Mouse (Mus musculus): ENCODE measurements around the gene Mesd. TPM values are rescaled to one million over a fixed set of nuclear protein-coding genes. Genes with fewer than 3 reads are reported as not detected.

Gene Mesd
- 79.4 and 92.6 TPM in 2 replicates for polyA plus RNA-seq (2015; fragmentation: Nextera tagmentation; extraction: Ambion mirVana)

DNA sequence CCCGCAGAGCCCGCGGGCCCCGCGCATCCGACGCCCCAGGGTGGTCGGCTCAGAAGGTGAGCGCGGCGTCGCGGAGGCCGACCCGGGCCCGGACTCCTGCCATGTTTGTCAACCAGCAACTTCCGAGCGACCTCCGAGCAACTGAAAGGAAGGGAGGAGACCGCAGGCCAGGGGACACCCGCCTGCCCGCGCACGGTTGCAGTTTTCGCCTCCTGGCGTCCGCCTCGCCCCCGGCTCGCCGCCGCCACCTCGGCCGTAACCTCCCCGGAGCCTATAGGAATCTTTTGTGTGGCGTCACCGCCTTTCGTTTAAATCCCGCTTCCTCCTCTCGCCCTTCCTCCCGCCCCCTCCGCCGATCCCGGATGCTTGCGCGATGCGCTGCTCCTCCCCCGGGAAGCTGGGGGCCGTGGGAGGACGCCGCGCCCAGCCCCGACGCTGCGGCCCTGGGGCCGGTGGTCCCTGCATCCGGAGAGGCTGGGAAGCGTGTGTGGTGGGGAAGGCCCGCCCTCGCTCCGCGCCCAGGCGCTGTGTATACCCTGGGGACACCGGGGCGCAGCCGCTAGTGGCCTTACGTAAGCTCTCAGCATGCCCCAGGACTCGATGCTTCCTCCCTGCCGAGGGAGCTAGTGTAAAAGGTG, at the start of gene Mesd, which contains the start of gene Tlnrd1:
Gene Mesd (plus strand): TSS at position 446 of the 638 bp plus-strand sequence.
Gene Tlnrd1 (minus strand): TSS at position 285 of the 638 bp plus-strand sequence.
- Histone ChIP-seq H3K27me3 (no peaks in the 10 kb centered on the region), H3K36me3 (no peaks in the 10 kb centered on the region), H3K9ac (peak within 1 kb of the TSS; percentile 85), H3K4me2 (replicated peaks) (peak within 1 kb of the TSS; percentile 94), H3K4me3 (replicated peaks) (peak within 1 kb of the TSS; percentile 77), H3K9me3 (replicated peaks) (no peaks in the 10 kb centered on the region), H3K27ac (replicated peaks) (peak within 1 kb of the TSS; percentile 92), H3K4me1 (peaks cover 39% of the 10 kb centered on the region)
- under 1% methylated on average over 67 of the region's 69 CpGs for WGBS
- ATAC-seq (ENCODE audit: insufficient number of reproducible peaks, low FRiP score, low TSS enrichment, low read depth), result peak; percentile 86

DNA sequence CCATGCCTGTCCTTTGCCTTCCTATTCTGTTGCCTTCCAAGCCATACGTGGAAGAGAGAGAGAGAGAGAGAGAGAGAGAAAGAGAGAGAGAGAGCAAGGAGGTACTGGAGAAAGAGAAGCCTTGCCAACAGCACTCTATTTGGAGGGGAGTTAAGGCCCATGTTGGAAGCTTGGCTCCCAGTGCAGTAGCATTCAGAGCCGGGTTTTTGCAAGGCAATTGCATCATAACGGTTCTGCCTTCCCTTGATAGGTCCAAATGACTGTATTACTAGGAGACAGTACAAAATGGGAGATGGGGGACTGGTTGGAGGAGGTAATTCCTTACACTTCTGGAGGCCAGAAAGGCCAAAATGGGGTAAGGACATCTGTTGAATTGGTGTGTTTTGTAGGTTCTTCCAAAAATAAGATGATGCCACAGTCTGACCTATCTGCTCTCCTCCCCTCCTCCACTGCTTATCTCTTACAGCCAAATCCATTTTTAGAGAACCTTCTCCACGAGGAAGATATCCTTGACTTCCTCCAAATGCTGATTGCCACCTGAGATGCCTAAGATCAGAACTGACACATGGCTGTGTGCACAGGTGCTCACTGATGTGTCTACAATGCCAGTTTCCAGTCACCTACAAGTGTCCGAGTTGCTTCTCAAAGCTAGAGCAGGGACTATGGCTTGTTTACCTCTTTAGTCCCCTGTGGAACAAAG, 45.6 kb upstream of the Mesd start:
- no peaks in the 10 kb centered on the region for H3K4me1 ChIP-seq
- H3K36me3 ChIP-seq, result no peaks in the 10 kb centered on the region
- ATAC-seq (ENCODE audit: insufficient number of reproducible peaks, low FRiP score, low TSS enrichment, low read depth), result no peak
- no peak overlapping the region for H3K4me2 ChIP-seq (replicated peaks)
- H3K27ac ChIP-seq (replicated peaks), result no peak overlapping the region
- H3K27me3 ChIP-seq, result no peaks in the 10 kb centered on the region
- WGBS, result 71% methylated on average over 5 of the region's 5 CpGs
- H3K9me3 ChIP-seq (replicated peaks), result no peaks in the 10 kb centered on the region
- no peak overlapping the region for H3K9ac ChIP-seq
- H3K4me3 ChIP-seq (replicated peaks), result no peak overlapping the region

DNA sequence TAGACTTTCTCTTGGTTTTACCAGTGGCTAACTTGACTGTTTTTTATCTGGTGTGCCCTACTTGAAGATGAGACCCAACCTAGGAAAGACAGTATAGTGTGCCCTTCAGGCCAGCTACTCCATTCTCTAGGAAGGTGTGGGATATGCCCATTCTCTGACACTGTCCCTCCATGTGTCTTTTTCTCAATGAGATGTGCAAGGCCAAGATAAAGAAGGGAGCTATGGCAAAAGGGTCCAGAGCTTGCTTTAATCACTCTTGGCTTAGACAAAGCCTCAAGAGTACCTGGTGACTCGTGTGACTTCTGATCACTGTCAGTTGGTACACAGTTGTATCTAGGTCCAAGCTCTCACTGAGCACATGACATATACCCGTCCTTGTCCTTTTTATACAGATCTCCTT, 44.2 kb upstream of the Mesd start:
- Histone ChIP-seq H3K36me3 (no peaks in the 10 kb centered on the region), H3K27ac (replicated peaks) (no peak overlapping the region), H3K4me3 (replicated peaks) (no peak overlapping the region), H3K4me1 (0 out of 2 replicates have a peak, but pooled peaks cover 2% of the 10 kb centered on the region), H3K9me3 (replicated peaks) (no peaks in the 10 kb centered on the region), H3K9ac (no peak overlapping the region), H3K27me3 (no peaks in the 10 kb centered on the region), H3K4me2 (replicated peaks) (no peak overlapping the region)
- 79% methylated on average over 2 of the region's 2 CpGs for WGBS
- no peak for ATAC-seq (ENCODE audit: insufficient number of reproducible peaks, low FRiP score, low TSS enrichment, low read depth)

DNA sequence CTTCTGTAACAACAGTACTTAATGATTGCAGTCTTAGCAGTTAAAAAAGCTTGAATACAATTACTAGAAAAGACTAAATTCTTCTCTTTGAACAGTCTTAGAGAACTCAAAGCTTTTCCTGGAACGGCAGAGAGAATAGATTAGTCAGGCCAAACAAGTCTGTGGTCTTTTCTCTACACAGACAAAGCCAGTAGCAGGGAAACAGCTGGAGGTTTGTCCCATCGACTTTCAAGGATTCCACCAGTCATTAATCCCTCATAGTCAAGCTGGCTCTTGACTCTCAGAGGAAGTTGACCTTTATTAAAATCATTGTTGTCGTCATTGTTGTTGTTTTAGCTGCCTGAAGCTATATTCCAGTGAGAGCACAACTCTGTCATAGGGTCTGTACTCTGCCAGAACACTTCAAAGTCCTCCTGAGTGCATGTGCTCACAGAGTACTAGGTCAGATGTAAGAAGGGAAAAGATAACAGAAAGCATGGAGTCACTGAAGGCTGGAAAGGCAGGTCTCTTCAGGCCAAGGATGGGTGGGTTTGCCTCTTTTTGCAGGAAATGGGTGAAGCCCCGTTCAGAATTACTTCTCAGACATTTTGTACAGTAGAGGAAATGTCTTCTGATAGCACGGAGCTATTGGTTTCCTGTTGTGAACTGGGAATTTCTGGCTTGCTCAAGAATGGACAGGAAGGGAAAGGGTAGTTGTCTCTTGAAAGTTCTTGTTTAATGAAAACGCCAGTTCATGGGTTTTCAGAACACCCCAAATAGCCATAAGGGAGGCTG, 41.6 kb upstream of the Mesd start:
- Histone ChIP-seq H3K4me2 (replicated peaks) (no peak overlapping the region), H3K4me1 (0 out of 2 replicates have a peak, but pooled peaks cover 7% of the 10 kb centered on the region), H3K4me3 (replicated peaks) (no peak overlapping the region), H3K9me3 (replicated peaks) (no peaks in the 10 kb centered on the region), H3K36me3 (no peaks in the 10 kb centered on the region), H3K27me3 (no peaks in the 10 kb centered on the region), H3K27ac (replicated peaks) (no peak overlapping the region), H3K9ac (no peak overlapping the region)
- no peak for ATAC-seq (ENCODE audit: insufficient number of reproducible peaks, low FRiP score, low TSS enrichment, low read depth)
- 57% methylated on average over 6 of the region's 6 CpGs for WGBS

DNA sequence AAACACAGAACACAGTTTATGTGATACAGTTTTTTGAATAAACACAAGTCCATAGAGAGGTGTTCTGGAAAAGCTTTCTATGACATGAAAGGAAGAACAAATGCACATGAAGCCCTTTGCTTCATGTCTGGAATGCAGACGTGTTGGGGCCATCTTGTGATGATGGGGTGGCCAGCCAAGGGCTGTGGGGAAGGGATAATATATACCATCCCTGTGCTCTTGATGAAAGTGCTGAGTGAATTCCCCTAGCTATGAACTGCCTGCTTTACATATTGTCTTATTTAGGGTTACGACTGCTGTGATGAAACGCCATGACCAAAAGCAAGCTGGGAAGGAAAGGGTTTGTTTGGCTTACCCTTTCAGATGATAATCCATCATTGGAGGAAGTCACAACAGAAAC, 39.5 kb upstream of the Mesd start:
- no peak for ATAC-seq (ENCODE audit: insufficient number of reproducible peaks, low FRiP score, low TSS enrichment, low read depth)
- Histone ChIP-seq H3K9me3 (replicated peaks) (no peaks in the 10 kb centered on the region), H3K4me2 (replicated peaks) (no peak overlapping the region), H3K4me1 (0 out of 2 replicates have a peak, but pooled peaks cover 7% of the 10 kb centered on the region), H3K4me3 (replicated peaks) (no peak overlapping the region), H3K9ac (no peak overlapping the region), H3K36me3 (no peaks in the 10 kb centered on the region), H3K27ac (replicated peaks) (0 out of 2 replicates have a peak overlapping the region, but pooled peaks have one; percentile 4), H3K27me3 (no peaks in the 10 kb centered on the region)
- WGBS, result 45% methylated on average over 3 of the region's 3 CpGs

DNA sequence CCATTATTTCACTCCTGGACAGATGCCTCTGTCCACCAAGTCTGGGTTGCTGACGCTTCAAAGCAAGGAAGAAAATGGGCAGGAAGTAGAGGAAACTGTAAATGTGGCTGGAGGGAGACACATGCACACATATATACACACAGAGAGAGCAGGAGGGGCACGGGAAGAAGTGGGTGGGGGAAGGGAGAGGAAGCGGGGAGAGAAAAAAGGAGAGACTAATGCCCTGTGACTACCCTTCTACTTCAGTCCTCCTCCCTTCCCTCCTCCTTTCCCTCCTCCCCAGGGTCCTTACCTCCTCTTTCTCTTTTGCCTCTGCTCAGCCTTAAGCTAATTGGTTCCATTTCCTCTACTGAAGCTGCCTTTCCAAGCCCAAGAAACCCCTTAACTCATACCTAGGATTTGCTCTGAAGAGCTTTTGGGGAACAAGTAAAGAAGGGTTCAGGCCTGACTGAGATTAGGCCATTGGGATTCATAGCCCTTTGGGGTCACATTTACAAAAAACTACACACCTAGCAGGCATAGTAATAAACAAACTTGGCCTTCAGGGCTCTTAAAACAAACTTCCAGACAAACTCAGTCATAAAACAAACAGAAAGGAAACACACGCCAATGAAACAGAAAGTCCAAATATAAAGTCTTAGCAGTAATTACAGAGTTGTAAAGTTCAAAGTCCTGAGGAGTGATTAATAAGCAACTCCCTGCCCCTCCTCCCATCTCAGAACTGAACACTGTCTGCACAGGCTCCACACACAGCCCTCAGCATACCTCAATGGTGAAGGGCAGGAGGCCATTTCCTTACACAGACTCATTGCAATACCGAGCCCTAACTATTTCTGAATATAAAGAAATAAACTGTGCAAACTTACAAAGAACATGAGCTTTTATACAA, 36.8 kb upstream of the Mesd start:
- Histone ChIP-seq H3K4me1 (0 out of 2 replicates have a peak, but pooled peaks cover 7% of the 10 kb centered on the region), H3K9ac (no peak overlapping the region), H3K4me2 (replicated peaks) (no peak overlapping the region), H3K36me3 (no peaks in the 10 kb centered on the region), H3K4me3 (replicated peaks) (no peak overlapping the region), H3K27ac (replicated peaks) (0 out of 2 replicates have a peak overlapping the region, but pooled peaks have one; percentile 6), H3K9me3 (replicated peaks) (no peaks in the 10 kb centered on the region), H3K27me3 (no peaks in the 10 kb centered on the region)
- 39% methylated on average over 5 of the region's 5 CpGs for WGBS
- ATAC-seq (ENCODE audit: insufficient number of reproducible peaks, low FRiP score, low TSS enrichment, low read depth), result no peak

DNA sequence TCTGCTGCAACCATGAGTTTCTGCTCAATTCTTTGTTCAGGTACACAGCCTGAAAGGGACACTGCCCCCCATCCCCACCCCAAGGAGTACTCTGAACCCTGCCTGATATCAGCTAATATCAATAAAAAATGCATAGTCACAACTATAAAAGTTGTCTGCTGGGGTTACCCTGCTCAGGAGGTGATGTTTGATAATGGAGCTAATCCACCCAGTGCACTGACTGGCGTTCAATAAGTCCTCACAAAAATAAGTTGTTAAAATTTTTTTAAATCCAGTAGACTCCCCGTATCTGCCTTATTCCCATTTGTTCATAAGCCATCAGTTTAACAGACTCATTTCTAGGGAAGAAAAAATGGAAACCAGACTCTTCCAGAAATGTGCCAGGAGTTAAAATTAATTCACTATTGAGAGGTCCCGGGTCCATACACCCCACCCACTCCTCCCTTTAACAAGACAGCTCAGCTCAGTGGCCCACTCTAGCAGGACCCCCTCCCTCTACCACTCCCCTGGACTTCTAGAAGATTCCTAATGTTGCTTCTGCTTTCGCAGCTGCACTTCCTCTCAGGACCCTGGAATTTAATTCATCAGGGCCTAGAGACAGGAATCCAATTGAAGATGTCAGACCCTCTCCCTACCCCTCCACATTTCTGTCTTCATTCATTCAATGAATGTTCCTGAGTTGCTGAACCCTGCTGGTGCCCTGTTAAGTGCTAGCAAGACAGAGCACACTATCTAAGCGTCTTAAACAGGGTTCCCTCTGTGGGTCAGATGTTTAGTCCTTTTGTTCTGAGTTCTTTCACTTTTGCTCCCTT, 32.5 kb upstream of the Mesd start:
- 0 out of 2 replicates have a peak, but pooled peaks cover 4% of the 10 kb centered on the region for H3K4me1 ChIP-seq
- H3K9me3 ChIP-seq (replicated peaks), result no peaks in the 10 kb centered on the region
- WGBS, result 38% methylated on average over 5 of the region's 5 CpGs
- H3K27ac ChIP-seq (replicated peaks), result no peak overlapping the region
- no peak overlapping the region for H3K9ac ChIP-seq
- no peaks in the 10 kb centered on the region for H3K36me3 ChIP-seq
- no peak overlapping the region for H3K4me3 ChIP-seq (replicated peaks)
- no peaks in the 10 kb centered on the region for H3K27me3 ChIP-seq
- no peak overlapping the region for H3K4me2 ChIP-seq (replicated peaks)
- no peak for ATAC-seq (ENCODE audit: insufficient number of reproducible peaks, low FRiP score, low TSS enrichment, low read depth)

DNA sequence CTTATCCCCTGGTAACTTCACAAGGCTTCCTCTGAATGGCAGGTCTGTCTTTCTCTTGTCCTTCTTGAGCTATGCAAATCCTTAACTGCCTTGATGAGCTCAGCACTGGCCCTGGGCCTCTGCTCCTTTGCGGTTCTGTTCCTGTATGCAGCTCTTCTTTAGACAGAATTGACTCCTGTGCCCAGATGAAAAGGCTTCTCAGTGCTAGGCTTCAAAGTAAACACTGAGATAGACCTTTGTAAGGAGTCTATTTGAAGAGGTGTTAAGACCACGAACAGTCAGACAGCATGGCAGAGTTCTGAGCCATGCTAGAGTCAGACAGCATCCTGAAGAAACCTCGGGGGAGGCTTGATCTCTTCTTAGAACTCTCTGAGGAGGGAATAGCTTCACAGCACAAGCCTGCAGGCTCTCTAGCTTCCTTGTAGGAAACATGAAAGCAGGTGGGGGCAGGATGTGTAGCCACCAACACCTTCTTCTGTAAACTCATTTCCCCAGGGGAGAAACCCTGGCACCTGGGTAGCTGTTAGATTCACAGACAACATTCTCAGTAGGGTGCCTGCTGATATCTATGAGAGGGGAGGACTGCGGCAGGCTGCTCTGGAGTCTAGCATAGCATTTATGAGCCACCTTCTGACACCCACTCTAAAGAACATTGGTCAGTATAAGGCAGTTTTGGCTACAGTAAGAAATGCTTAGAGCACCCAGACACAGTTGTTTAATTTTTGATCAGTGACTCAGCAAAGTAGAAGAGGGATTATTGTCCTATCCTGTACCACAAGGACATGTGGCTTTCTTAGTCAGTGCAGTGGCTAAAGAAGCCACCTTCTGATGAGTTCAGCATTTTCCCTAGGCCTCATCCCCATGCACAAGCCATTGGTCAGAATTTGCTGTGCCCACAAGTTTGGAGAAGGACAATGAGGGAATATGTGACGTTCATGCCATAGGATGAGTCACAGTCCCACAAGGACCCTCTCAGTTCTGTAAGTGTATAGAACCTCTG, 31.6 kb upstream of the Mesd start:
- Histone ChIP-seq H3K4me1 (no peaks in the 10 kb centered on the region), H3K4me2 (replicated peaks) (no peak overlapping the region), H3K36me3 (no peaks in the 10 kb centered on the region), H3K9ac (no peak overlapping the region), H3K27me3 (no peaks in the 10 kb centered on the region), H3K27ac (replicated peaks) (no peak overlapping the region), H3K9me3 (replicated peaks) (no peaks in the 10 kb centered on the region), H3K4me3 (replicated peaks) (no peak overlapping the region)
- no peak for ATAC-seq (ENCODE audit: insufficient number of reproducible peaks, low FRiP score, low TSS enrichment, low read depth)
- WGBS, result 45% methylated on average over 5 of the region's 5 CpGs

DNA sequence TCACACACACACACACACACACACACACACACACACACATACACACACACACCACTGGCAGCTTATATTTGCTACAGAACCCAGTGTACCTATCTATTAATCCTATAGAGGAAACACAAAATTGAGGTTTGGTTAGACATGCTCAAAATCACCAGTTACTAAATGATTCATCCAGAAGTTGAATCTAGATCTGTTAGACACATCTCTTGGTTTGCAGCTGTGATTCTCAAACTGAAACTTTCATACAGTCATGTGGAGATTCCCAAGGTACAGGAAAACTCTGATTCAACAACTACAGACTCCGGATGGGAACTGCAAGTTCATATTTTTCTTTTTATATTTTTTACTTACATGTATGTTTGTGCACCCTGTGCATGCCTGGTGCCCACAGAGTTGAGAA, 29.1 kb upstream of the Mesd start:
- no peak for ATAC-seq (ENCODE audit: insufficient number of reproducible peaks, low FRiP score, low TSS enrichment, low read depth)
- 78% methylated on average over 1 of the region's 1 CpGs for WGBS

More for the DNA sequence above, 29.1 kb upstream of the Mesd start:
- H3K4me3 ChIP-seq (replicated peaks), result no peak overlapping the region
- H3K27ac ChIP-seq (replicated peaks), result no peak overlapping the region
- H3K27me3 ChIP-seq, result no peaks in the 10 kb centered on the region
- no peaks in the 10 kb centered on the region for H3K36me3 ChIP-seq
- H3K9me3 ChIP-seq (replicated peaks), result no peaks in the 10 kb centered on the region
- H3K4me1 ChIP-seq, result 0 out of 2 replicates have a peak, but pooled peaks cover 5% of the 10 kb centered on the region
- H3K9ac ChIP-seq, result no peak overlapping the region
- H3K4me2 ChIP-seq (replicated peaks), result no peak overlapping the region
